Mouse (Mus musculus): ENCODE results near the gene Tubb4a. TPM values are rescaled to one million over a fixed set of nuclear protein-coding genes. Genes with fewer than 3 reads are reported as not detected.

The Tubb4a gene
- total and polyA plus RNA-seq, 3 experiments = 0.89 to 2.1 TPM; not detected in 1

DNA sequence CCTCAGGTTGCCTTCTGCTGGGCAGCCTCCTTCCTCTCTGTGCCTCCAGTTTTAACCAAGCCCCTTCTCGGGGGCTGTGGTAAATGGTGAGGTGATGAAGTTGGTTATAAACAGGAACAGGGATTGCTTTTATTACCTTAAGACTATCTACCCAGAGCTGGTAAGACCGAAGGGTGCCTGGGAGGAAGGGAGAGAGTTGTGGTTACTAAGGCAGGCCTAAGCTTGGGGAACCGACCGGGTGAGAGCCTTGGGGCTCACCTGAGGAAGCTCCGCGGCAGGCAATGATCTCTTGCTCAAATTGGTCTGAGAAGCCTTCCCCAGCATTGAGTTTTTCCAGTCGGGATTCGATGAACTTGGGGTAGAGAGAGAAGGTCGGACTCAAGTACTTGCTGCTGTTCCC lies 17.3 kb downstream of the Tubb4a start:
- Histone ChIP-seq H3K27me3 (replicated peaks) (no peaks in the 10 kb centered on the region), H3K36me3 (replicated peaks in 1 of 2; ENCODE audit: control insufficient read depth in 1 of 2, insufficient read depth in 1 of 2, low read length in 1 of 2) (peaks cover 25 to 94% of the 10 kb centered on the region in 2 experiments), H3K9ac (ENCODE audit: insufficient read depth, low read depth) (no peak overlapping the region)

DNA sequence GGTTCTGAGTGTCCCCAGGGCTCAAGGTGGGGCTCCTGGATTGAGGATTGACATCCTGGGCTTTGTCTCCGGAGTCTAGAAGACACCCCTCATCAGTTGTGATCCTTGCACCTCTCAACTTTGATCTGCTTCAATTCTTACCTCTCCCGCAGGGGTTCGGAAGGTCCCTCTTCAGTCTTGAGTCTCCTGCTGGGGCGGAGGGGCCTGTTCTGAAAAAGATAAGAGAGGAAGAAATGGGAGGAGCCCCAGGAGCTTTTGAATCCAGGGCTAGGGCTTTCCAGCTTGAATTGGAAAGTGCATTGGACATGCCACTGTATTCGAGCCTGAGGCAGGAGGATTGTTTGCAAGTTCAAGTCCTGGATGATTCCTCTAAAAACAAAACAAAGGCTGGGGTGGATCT lies 20.7 kb downstream of the Tubb4a start:
- no peak overlapping the region for H3K4me3 ChIP-seq (replicated peaks in 1 of 3; ENCODE audit: low read depth in 2 of 3, low read length in 2 of 3, poor library complexity in 1 of 3)
- H3K79me2 ChIP-seq (replicated peaks; ENCODE audit: control insufficient read depth, extremely low read depth, insufficient read depth, poor library complexity, severe bottlenecking) = no peaks in the 10 kb centered on the region
- H3K4me2 ChIP-seq (ENCODE audit: insufficient read depth, low read depth, poor library complexity, severe bottlenecking) = no peak overlapping the region
- H3K4me1 ChIP-seq (ENCODE audit: control insufficient read depth in 1 of 2, insufficient read depth in 2 of 2) = no peaks in the 10 kb centered on the region
- DNase-seq (ENCODE audit: extremely low read depth) = no peak
- no peak for TF ChIP-seq ZC3H11A (IDR thresholded peaks at IDR 0.05; ENCODE audit: low read depth, low read length)
- no peak for TF ChIP-seq USF1 (IDR thresholded peaks at IDR 0.05; ENCODE audit: low read depth, low read length)
- no peak for TF ChIP-seq E2F4 (IDR thresholded peaks at IDR 0.05; ENCODE audit: insufficient replicate concordance, low read depth, low read length)
- no peak for TF ChIP-seq IRF4 (IDR thresholded peaks at IDR 0.05; ENCODE audit: low read depth, low read length)
- no peaks in the 10 kb centered on the region for H3K9me3 ChIP-seq (replicated peaks; ENCODE audit: low read length)
- dilution Hi-C loops (cut with MboI; ENCODE audit: extremely low pct_ligation_motif_present, extremely low pct_unique_long_range_greater_than_20kb, low sequenced_read_pairs) (no loop called here), in situ Hi-C loops (cut with MboI; ENCODE audit: low pct_ligation_motif_present, low pct_unique_long_range_greater_than_20kb, low sequenced_read_pairs) (no loop called here)
- H3K9ac ChIP-seq (ENCODE audit: insufficient read depth, low read depth) = no peak overlapping the region
- no peaks in the 10 kb centered on the region for H3K27me3 ChIP-seq (replicated peaks)
- H3K36me3 ChIP-seq (replicated peaks in 1 of 2; ENCODE audit: control insufficient read depth in 1 of 2, insufficient read depth in 1 of 2, low read length in 1 of 2) = peaks cover 19 to 73% of the 10 kb centered on the region in 2 experiments
- no peak overlapping the region for H3K27ac ChIP-seq (ENCODE audit: insufficient read depth, low read depth)

More for the DNA sequence above, 17.3 kb downstream of the Tubb4a start:
- Histone ChIP-seq H3K4me1 (ENCODE audit: control insufficient read depth in 1 of 2, insufficient read depth in 2 of 2) (peaks cover 0 to 4% of the 10 kb centered on the region in 2 experiments; a peak in 2 of 4 replicates), H3K4me2 (ENCODE audit: insufficient read depth, low read depth, poor library complexity, severe bottlenecking) (no peak overlapping the region), H3K27ac (ENCODE audit: insufficient read depth, low read depth) (no peak overlapping the region), H3K4me3 (replicated peaks in 1 of 3; ENCODE audit: low read depth in 2 of 3, low read length in 2 of 3, poor library complexity in 1 of 3) (no peak overlapping the region), H3K9me3 (replicated peaks; ENCODE audit: low read length) (no peaks in the 10 kb centered on the region), H3K79me2 (replicated peaks; ENCODE audit: control insufficient read depth, extremely low read depth, insufficient read depth, poor library complexity, severe bottlenecking) (no peaks in the 10 kb centered on the region)
- in situ Hi-C loops (cut with MboI; ENCODE audit: low pct_ligation_motif_present, low pct_unique_long_range_greater_than_20kb, low sequenced_read_pairs) = no loop called here
- TF ChIP-seq CHD1 (IDR thresholded peaks at IDR 0.05; ENCODE audit: low read depth, low read length) = no peak
- dilution Hi-C loops (cut with MboI; ENCODE audit: extremely low pct_ligation_motif_present, extremely low pct_unique_long_range_greater_than_20kb, low sequenced_read_pairs) = no loop called here
- DNase-seq (ENCODE audit: extremely low read depth) = no peak

DNA sequence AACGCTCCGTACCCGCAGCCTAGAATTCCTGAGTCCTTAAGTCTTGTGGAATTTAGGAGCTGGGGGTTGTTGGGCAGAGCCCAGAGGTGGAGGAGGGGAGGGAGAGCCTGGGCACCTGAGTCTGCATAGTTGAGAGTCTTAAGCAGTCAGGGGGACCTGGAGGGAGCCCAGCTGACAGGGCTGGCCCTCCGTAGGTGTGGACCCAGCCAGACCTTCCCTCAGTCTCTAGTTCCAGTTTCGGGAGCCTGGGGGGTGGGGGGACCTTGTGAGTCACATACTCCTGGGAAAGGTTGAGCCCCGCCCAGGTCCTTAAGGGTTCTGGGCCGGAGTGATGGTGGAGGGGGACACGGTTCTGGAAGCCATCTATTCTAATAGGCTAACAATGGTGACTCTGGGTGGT lies 24.6 kb downstream of the Tubb4a start:
- H3K79me2 ChIP-seq (replicated peaks; ENCODE audit: control insufficient read depth, extremely low read depth, insufficient read depth, poor library complexity, severe bottlenecking) = no peaks in the 10 kb centered on the region
- H3K4me2 ChIP-seq (ENCODE audit: insufficient read depth, low read depth, poor library complexity, severe bottlenecking) = no peak overlapping the region
- H3K4me3 ChIP-seq (replicated peaks in 1 of 3; ENCODE audit: low read depth in 2 of 3, low read length in 2 of 3, poor library complexity in 1 of 3) = no peak overlapping the region
- peaks cover 6 to 17% of the 10 kb centered on the region in 2 experiments for H3K4me1 ChIP-seq (ENCODE audit: control insufficient read depth in 1 of 2, insufficient read depth in 2 of 2)
- in situ Hi-C loops (cut with MboI; ENCODE audit: low pct_ligation_motif_present, low pct_unique_long_range_greater_than_20kb, low sequenced_read_pairs) (no loop called here), dilution Hi-C loops (cut with MboI; ENCODE audit: extremely low pct_ligation_motif_present, extremely low pct_unique_long_range_greater_than_20kb, low sequenced_read_pairs) (no loop called here)
- TF ChIP-seq UBTF (IDR thresholded peaks at IDR 0.05; ENCODE audit: low read depth, low read length) (no peak), RAD21 (IDR thresholded peaks at IDR 0.05; ENCODE audit: low read depth, low read length) (no peak), SIN3A (IDR thresholded peaks at IDR 0.05; ENCODE audit: low read length) (no peak), NRF1 (IDR thresholded peaks at IDR 0.05; ENCODE audit: low read depth, low read length) (no peak), CHD2 (IDR thresholded peaks at IDR 0.05; ENCODE audit: low read length) (no peak), POLR2AphosphoS2 (IDR thresholded peaks at IDR 0.05; ENCODE audit: low read depth, low read length) (no peak), ELF1 (IDR thresholded peaks at IDR 0.05; ENCODE audit: low read depth, low read length) (no peak), TBP (conservative IDR thresholded peaks at IDR 0.05; ENCODE audit: low read depth, low read length) (no peak), BHLHE40 (IDR thresholded peaks at IDR 0.05; ENCODE audit: low read depth, low read length) (no peak), CTCF (conservative IDR thresholded peaks at IDR 0.05 in 1 of 2, IDR thresholded peaks at IDR 0.05 in 1 of 2; ENCODE audit: low read depth in 2 of 2, low read length in 2 of 2) (no peak), RCOR1 (conservative IDR thresholded peaks at IDR 0.05; ENCODE audit: low read depth, low read length) (no peak), MAX (IDR thresholded peaks at IDR 0.05; ENCODE audit: low read length) (no peak), POLR2A (IDR thresholded peaks at IDR 0.05; ENCODE audit: low read depth, low read length) (no peak), JUN (IDR thresholded peaks at IDR 0.05; ENCODE audit: insufficient read depth, low read depth, low read length) (no peak), USF2 (conservative IDR thresholded peaks at IDR 0.05; ENCODE audit: low read depth, low read length) (no peak), ZNF384 (IDR thresholded peaks at IDR 0.05; ENCODE audit: low read depth, low read length) (no peak), MEF2A (IDR thresholded peaks at IDR 0.05; ENCODE audit: borderline replicate concordance, low read depth, low read length) (no peak), ZC3H11A (IDR thresholded peaks at IDR 0.05; ENCODE audit: low read depth, low read length) (no peak)
- no peak overlapping the region for H3K9ac ChIP-seq (ENCODE audit: insufficient read depth, low read depth)
- H3K36me3 ChIP-seq (replicated peaks in 1 of 2; ENCODE audit: control insufficient read depth in 1 of 2, insufficient read depth in 1 of 2, low read length in 1 of 2) = peaks cover 8 to 39% of the 10 kb centered on the region in 2 experiments
- no peak for DNase-seq (ENCODE audit: extremely low read depth)
- no peak overlapping the region for H3K27ac ChIP-seq (ENCODE audit: insufficient read depth, low read depth)
- no peaks in the 10 kb centered on the region for H3K27me3 ChIP-seq (replicated peaks)
- no peaks in the 10 kb centered on the region for H3K9me3 ChIP-seq (replicated peaks; ENCODE audit: low read length)

All from CH12.LX (cell line).